Comparison of ENCODE assay signal across 8 mouse cellular contexts in the genomic region with DNA sequence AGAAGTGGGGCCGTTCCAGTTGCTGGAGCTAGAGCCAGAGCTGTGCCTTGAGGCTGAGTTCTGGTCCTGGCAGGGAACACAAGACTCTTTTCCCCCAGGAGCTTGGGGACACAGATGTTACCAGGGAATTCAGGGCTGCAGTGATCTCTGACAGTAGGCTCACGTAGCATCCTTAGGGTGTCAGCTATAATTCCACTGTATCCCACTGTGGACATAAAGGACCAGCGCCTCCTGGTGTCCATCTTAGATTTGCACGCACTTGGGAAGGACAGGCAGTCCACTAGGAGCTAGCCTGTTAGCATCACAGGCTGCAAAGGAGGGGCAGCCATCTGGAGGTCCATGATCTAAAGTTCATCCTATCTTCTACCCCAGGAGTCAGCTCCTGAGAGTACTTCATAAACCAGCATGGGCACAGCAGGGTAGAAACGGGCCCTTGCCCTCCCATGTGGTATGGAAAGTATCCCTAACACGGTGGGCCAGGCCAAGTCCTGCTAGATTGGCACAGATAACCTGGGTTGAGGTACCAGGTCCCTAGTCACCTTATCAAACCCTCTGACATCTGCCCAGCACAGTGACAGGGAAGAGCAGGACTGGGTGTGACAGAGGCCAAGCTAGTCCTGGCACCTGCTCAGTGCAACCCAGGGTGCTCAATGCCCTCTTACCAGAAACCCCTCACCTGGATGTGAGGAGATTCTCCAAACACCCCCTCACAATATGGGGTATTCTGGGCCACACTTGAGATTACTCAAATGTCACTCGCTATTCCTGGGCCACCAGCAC. TPM values are rescaled to one million over a fixed set of nuclear protein-coding genes. Genes with fewer than 3 reads are reported as not detected.
A peak's percentile ranks its signal among the peaks of the same experiment; 100 is the strongest.
DNase-seq lines count a peak whose midpoint lies in the region.

No protein-coding gene starts in this region.

- intact Hi-C loops in heart, postnatal 10 days (cut with DNase I), result no loop called here

- peak; percentile 44 to 74 for DNase-seq in left cerebral cortex, adult 18-20 months (ENCODE audit: low spot score in 2 of 2)
- no peak for DNase-seq in left cerebral cortex, adult 11 months (ENCODE audit: low spot score)
- peak; percentile 82 for DNase-seq in adrenal gland, postnatal 14 days
- peak; percentile 65 for DNase-seq in embryo, embryonic 9.5 days (ENCODE audit: extremely low spot score)
- DNase-seq in heart, postnatal 10 days, result peak; percentile 80 to 86
- peak; percentile 83 to 91 for DNase-seq in kidney, postnatal 25 days
- DNase-seq in mesoderm, embryonic 11.5 days (ENCODE audit: low read depth, low spot score), result peak; percentile 79
- peak; percentile 28 for DNase-seq in thymus, postnatal 25 days

RNA-seq across cellular contexts. Expression of gene Mcf2l, which starts 53.8 kb away (rescaled TPM):
- 100 to 1,000 TPM; 239 to 243 TPM for total RNA-seq in left cerebral cortex, adult 18-20 months (2021)
- total RNA-seq in adrenal gland, postnatal 14 days (2021), result 59.3 and 66.7 TPM in 2 replicates
- 10 to 100 TPM; 56.4 to 88.8 TPM for total RNA-seq in heart, postnatal 10 days (2021)
